Mouse (Mus musculus): Measurements from ENCODE around the gene F11r.

Gene F11r

DNA sequence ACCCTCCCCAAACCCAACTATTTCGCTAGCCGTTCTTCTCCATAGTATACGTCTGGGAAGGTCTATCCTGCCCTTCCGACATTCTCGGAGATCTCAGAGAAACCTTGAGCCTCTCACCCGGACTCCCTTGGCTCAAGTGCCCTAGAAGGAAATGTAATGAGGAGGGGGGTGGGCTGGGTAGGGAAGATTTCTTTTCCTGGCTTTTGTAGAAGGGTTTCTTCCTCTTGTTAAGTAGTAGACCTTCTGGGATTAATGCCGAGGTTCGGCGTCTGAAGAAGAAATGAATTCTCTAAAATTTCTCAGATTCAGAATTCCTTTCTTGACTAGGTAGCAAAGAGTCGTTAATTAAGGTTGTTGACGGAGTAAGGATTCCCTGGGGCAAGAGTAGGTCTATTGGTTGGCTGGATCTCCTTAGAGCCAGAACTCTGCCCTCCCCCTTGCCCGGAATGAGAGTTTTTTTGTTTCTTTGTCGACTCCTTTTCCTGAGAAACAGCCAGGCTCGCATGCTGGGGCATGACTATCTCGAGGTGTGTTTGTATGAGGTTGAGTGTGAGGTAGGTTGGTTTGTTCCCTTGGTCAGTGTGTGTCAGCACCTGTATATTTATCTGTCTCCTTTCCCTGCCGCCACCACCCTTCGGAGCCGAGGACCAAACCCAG, 807 bp downstream of the F11r start:
- no peak for DNase-seq (ENCODE audit: low spot score)

DNA sequence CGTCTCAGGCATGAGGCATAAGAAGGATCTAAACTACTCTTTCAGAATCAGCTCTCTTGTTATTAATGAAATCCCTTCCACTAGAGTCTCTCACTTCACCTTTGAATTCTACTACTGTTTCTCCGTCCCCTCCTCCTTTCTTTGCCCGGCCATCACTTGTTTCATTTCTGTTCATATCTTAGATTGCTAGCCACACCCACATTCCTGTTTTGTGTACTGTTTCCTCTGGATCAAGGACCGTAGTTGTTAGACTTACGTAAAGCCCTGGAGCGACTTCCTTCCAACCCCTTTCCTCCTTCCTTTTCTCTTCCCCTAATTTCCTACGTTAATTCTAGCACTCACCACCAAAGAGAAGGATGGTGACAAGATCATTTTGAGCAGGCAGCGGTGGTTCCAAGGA, 1.7 kb downstream of the F11r start:
- no peak for DNase-seq (ENCODE audit: low spot score)

DNA sequence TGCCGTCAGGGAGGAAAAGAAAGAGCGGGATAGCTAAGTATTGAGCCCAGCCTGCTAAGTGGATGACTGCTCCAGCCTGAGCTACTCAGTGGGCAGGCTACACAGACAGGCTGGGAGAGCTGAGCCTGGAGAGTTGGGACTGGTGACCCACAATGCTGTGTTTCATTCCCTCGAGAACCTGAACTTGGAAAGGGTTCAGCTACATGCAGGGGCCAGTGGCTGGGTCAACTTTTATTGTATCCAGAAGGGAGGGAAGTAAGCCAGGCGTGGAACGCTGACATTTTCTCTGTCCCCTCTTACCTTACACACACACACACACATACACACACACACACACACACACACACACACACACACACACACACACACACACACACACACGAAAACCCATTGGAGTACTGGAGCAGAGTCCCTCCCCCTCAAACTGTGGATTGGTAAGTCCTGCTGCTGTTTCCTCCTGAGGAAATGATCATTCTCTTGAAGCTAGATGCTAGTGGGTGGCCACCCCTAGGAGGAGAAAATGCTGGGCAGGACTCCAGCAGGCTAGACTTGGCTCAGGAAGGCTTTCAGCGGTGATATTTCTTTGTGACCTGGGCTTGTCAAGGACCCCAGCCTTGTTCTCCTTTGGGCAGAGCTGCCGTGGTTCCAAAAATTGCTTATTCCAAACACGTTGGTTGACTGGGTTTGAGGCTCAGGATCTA, 2.8 kb downstream of the F11r start:
- no peak for DNase-seq (ENCODE audit: low spot score)

DNA sequence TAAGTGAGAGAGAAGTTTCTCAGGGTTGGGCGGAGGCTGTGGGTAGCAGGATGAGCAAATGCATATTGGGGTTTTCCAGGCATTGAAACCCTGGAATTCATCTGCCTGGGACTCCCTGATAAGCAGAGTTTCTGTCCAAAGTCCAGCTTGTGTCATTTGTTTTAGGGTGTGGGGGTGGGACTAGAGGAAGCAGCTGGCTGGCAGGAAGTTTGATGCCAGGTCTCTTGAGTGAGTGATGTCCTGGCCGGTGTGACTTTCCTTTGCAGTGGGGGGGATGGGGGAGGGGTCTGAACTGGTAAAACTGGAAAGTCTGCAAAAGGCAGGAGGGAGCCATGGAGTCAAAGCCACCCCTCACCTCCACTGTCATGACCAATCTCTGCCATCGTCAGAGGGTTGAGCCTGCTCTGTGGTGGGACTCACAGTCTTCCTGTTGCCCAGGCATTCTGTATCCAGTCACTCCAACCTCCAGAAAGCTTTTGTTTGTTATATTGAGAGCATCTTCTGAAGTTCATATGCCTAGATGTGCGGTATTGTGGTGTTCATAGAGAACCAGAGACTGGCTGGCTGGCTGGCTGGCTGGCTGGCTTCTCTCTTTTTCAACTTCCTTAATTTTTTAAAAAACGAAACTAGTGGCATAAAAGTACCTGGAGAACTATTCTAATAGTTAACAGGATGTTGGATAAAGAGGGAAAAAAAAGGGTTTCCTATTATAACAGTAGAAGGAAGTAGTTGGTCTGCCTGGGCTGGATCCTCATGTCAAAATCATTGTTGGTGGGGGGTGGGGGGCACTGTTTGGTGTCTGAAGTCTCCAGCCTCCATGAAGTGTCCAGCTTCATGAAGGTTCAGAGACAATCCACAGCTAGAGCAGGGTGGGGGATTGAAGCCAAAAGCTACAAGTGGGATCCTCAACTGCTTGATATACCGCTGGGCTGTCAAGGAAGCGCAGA, 4.4 kb downstream of the F11r start:
- no peak for DNase-seq (ENCODE audit: low spot score)

DNA sequence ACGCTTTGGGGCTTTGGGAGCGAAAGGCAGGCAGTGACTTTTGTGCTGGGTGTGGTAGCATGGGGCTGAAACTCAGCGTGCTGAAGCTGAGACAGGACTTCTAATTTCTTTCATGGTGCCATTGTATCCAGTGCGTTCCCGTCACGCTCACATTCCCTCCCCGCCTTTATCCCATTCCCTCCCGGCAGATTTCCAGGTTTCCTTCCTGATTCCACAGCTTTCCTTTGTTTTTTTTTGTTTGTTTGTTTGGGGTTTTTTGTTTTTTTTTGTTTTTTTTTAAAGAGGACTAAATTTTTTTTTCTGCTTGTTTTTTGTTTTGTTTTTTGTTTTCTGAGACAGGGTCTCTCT, 5.1 kb downstream of the F11r start:
- no peak for DNase-seq (ENCODE audit: low spot score)

DNA sequence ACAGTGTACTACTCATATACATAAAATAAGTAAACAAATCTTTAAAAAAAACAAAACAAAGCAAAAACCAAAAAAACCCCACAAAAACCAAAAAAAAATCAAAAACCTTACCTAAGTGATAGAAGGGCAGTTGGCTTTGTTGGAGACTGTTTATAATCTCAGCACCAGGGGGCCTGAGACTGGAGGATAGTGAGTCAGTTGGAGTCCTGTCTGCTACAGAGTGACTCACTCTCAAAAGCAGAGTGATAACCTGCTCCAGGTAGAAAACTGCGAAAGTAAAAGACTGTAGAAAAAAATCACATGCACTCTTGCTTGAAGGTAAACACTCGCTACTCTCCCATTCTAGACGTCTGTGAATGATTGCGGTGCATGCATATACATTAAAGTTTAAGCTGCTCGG, 7.7 kb downstream of the F11r start:
- DNase-seq (ENCODE audit: low spot score) = no peak

DNA sequence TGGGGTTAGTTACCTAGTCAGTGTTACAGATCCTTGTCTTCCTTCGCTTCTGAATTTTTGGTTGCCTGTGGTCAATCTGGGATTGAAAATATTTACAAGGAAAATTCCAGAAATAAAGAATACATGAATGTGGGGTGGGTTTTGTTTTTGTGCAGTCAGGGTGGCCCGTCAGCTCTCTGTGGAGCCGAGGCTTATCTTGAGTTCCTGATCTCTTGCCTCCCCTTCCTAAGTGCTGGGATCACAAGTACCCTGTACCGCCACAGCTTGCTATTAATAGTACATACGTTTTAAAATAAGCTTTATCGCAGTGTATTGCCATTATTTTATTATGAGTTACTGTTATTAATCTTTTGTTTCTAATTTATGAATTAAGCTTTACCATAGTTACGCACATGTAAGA, 9.5 kb downstream of the F11r start:
- DNase-seq (ENCODE audit: low spot score) = no peak

DNA sequence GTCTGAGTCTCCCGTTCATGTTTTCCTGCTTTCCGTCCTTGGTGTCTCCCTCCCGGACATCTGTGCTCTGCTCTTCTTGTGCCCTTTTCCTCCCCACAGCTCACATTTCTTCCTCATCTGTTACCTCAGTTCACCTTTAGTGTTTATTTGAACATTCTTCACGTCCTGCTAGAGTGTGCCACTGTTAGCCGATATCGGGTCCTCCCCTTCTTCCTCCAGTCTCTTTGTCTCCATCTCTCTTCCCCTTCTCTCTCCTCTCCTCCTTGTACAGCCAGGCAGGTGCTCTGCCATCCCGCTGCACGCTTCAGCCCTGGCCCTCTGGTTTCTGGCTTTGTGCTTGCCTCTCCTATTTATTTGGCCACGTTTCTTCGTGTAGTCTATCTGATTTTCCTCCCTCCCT, 10.4 kb downstream of the F11r start:
- no peak for DNase-seq (ENCODE audit: low spot score)

DNA sequence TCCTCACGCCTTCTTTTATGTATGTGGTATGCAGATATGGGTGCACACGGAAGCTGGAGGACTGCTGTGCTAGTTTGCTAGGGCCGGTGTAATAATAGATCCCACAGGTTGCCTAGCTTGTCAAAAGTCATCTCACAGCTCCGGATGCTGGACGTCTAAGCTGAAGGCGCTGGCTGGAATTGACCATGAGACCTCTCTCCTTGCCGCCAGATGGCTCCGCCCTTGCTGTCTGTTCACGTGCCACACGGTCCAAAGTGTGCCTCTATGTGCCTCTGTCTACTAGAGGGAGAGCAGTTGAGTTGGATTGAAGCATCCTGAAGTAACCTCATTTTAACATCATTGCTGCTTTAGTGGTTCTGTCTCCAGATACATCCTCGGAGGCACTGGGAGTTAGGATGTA, 12.7 kb downstream of the F11r start:
- no peak for DNase-seq (ENCODE audit: low spot score)

DNA sequence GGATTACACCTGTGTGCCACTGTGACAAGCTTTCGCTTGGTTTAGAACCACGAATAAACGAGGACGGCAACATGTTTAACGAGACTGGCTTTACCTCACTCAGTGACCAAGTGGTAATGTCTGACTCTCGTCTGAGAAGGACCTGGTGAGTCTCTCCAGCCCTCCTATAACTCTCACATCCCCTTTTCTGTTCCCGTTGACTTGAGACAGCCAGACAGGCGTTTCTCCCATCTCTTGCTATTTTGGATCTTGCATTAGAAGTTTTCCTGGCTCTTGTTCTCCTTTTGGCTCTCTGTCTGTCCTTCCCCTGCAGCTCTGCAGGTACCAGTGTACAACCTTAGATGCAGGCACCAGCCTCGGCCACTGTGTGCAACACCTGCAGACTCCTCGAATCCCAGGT, 13.7 kb downstream of the F11r start:
- DNase-seq (ENCODE audit: low spot score) = no peak

DNA sequence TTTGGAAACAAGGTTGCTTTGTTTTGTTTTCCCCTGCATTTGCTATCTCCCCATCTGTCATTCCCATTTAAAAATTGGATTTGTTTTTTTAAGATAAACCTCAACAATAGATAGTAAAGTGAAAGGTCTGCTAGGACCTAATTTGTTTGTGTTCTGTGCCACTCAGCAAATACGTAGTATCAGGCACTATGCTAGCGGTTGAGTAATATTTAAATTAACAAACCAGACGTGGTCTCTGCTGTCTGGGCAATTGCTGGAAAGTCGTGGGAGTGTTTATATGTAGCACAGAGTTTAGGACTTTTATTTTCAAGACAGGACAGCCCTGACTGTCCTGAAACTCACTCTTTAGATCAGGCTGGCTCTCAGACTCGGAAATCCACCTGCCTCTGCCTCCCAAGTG, 15.2 kb downstream of the F11r start:
- no peak for DNase-seq (ENCODE audit: low spot score)

DNA sequence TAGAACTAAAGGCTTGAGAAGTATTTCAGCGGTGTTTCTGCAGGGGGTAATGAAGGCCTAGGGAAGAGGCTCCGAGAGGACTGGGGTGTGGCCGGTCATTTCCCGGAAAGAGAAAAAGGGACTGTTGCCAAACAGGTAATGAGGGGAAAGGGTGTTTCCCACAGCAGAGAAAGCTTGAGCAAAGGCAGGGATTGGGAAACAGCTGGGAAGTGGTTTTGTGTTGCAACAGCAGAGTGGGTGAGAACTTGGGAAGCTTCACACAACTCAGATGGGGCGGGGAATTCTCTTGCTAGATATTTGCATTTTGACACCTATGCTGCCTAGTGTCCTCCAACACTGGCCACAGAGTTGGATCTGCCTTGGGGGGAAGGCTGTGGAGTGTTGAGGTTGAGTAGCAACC, 15.6 kb downstream of the F11r start:
- no peak for DNase-seq (ENCODE audit: low spot score)

DNA sequence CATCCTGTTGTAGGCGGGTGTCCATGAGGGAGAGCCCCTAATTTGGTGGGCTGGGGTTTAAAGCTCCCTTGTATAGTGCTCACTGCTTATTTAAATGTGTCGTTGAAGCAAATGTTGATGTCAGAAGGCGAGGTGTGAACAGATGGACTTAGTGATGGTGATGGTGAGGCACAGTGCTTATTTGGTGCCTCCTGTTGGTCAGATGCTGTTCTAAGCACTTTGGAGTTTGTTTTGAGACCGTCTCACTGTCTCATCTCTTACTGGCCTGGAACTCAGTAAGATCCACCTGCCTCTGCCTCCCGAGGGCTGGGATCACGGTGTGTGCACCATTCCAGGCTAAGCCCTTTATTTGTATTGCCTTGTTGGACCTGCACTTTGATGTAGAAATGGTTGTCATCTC, 17.6 kb downstream of the F11r start:
- DNase-seq (ENCODE audit: low spot score) = no peak

DNA sequence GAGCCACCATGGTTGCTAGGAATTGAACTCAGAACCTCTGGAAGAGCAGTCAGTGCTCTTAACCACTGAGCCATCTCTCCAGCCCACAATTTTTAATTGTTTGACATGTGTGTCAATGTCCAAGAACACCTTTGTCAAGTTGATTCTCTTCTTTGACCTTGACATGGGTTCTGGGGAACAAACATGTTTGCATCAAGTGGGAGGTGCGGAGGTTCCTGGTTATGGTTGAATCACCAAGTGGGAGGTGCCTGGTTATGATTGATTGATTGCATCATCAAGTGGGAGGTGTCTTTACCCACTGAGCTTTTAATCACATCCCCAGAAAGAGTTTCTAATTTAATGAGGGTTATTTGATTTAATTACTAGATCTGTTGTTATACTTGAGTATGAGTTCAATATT, 20.2 kb downstream of the F11r start:
- DNase-seq (ENCODE audit: low spot score) = no peak

DNA sequence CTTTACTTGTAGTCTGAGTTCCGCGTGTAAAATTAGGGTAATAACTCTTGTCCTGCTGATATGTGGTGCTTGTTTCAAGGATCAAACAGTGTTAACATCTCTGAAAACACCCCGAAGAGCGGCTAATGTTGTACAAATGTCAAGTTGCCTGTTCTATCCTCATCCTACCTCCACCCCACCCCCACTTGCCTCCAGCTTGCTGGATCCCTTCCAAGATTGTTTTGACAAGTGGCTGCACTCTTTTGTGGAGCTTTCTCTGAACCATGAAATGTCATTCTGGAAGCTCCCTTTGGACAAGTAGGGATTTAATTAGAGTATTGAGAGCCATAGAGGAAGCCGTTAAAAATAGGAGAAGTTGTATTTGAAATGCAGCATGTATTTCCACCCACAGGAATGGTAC, 22.5 kb downstream of the F11r start:
- DNase-seq (ENCODE audit: low spot score) = no peak

DNA sequence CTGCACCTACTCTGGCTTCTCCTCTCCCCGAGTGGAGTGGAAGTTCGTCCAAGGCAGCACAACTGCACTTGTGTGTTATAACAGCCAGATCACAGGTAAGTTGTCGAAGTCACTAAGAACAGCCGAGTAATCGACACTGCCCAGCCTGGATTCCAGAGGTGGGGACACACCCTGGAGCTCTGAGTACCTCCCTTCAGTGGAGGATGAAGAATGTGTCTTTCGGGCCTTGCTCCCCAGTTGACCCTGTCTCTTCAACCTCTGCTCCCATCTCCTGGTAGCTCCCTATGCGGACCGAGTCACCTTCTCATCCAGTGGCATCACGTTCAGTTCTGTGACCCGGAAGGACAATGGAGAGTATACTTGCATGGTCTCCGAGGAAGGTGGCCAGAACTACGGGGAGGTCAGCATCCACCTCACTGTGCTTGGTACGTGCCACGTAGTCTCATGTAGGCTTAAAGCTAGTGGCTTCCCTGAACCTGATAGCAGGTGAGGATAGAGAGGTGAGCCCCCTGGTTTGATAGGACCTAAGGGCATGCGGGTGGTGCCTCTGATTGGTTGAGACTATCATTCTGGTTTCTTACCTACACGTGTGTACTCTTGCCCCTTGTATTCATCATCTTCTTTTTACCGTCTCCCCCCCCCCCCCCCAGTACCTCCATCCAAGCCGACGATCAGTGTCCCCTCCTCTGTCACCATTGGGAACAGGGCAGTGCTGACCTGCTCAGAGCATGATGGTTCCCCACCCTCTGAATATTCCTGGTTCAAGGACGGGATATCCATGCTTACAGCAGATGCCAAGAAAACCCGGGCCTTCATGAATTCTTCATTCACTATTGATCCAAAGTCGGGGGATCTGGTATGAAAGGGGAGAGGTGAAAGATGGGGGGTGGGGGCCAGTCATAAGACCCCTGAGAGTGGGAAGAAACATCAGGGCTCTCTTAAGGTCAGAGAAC, 23.5 kb downstream of the F11r start:
- DNase-seq (ENCODE audit: low spot score) = no peak

DNA sequence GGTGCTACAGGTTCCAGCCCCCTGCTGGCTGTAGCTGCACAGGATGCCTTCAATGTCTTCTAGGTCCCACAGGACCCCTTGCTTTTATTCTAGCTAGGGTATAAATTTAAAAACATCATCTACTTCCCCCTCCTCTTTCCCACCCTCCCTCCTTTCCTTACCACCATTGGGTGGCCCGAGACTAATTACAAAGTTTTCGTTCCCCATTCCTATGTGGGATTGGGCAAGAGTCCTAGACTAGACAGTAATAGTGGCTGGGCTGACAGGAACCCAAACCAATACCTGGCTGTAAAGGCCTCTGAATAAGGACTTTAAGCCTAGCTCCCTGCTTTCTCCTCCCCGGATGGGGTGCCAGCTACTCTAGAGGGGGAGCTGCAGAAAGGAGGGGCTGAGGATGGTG, 25.8 kb downstream of the F11r start:
- no peak for DNase-seq (ENCODE audit: low spot score)

DNA sequence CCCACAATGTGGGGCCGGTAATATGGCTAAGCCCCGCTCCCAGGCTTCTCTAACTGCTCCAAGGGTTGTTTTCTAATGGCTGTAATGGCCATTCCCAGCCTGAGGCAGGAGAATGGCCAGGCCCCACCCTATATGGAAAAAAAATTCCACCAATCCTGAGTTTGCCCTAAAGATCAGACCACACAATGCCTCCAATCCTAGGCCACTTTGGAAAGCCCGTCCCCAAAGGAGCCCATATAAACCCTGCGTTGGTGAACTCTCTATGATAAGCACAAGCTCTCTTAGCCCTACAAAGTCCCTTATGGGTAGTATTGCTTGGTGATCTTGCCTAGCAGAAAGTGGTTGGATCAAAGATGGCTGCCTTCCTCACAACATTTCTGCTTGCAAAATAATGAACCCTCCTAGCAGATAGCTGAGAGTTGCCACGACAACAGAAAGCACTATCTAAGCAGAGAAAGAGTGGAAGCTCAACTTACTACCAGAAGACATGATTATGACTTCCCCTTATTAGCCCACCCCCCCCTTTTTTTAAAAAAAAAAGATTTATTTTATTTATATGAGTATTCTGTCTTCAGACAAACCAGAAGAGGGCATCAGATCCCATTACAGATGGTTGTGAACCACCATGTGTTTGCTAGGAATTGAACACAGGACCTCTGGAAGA, 28.5 kb downstream of the F11r start:
- DNase-seq (ENCODE audit: low spot score) = no peak

DNA sequence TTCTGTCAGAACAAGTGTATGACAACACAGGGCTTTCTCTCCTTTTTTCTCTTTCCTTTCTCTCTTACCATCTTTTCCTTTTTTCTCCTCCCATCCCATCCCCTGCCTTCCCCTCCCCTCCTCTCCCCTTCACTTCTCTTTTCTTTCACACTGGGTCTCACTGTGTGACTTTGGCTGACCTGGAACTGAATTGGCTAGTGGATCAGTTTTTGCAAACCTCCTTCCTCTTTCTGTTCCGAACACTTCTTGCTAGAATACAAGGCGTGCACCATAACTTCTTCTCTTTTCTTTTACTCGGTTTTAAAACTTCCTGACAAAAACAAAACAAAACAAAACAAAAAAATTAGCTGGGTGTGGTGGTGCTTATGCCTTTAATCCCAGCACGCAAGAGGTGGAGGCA, 29.2 kb downstream of the F11r start:
- DNase-seq (ENCODE audit: low spot score) = no peak

DNA sequence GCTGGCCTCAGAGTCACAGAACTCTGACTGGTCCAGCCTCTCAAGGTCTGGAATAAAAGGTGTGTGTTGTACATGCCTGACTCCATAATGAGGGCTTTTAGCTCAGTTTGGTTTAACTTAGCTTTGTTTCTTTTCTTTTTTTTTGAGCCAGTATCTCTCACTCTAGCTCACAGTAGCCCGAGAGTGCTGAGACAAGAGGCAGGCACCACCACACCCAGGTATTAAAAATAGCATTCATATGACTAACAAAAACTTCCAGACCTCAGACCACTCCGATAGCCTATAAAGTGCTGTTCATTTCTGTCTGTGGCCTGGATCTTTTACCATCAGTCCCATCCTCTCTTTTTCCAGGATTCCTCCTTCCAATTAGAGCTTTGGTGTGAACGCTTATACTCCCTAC, 32.3 kb downstream of the F11r start:
- DNase-seq (ENCODE audit: low spot score) = no peak

DNA sequence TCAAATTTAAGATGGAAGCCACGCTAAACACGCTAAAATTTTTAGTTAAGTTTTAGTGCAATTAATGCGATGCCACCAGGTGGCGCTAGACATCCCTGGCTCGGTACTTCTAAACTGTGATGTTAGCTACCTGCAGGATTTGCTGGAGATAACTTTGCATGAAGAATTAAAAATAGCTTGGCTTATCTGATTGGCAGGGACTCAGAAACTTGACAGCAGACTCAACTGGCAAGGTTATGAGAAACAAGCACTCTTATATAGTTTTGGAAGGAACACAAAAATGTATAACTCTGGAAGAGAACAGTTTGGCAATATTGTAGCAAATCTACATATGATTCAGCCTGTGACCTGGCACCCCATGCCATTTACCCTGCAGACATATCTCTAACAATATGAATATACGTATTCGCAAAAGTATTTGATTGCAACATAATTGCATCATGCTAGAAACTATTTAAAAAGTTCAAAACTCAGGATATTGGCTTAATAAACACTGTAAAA, 33.1 kb downstream of the F11r start:
- peak; percentile 56 for DNase-seq (ENCODE audit: low spot score)

All from c-Kit-positive CD71-positive TER-119-positive erythroid progenitor cells, embryonic 14.5 days (primary cell).